8 mouse cellular contexts compared by ENCODE assay signal in genomic region chr13:93072871-93073411, GRCm38 (mm10).
A peak's percentile ranks its signal among the peaks of the same experiment; 100 is the strongest.
DNase-seq lines count a peak whose midpoint lies in the region; ATAC-seq and TF ChIP-seq lines count a peak whose summit lies in the region.

No protein-coding gene starts in this region.

- H3K4me1 ChIP-seq in lung, embryonic 14.5 days (ENCODE audit: insufficient read depth) = 0 out of 2 replicates have a peak, but pooled peaks cover 10% of the 10 kb centered on the region
- peaks cover 18% of the 10 kb centered on the region for H3K4me1 ChIP-seq in embryonic facial prominence, embryonic 14.5 days (ENCODE audit: control insufficient read depth, insufficient read depth, low read length)
- peaks cover 10% of the 10 kb centered on the region; the same call in 1 of the 2 replicates for H3K4me1 ChIP-seq in limb, embryonic 15.5 days
- H3K4me1 ChIP-seq in thymus, adult 2 months (replicated peaks; ENCODE audit: control insufficient read depth, insufficient read depth, low read length) = peaks cover 23% of the 10 kb centered on the region

- no peaks in the 10 kb centered on the region for H3K27me3 ChIP-seq in lung, embryonic 14.5 days (ENCODE audit: insufficient read depth, low read length)
- H3K27me3 ChIP-seq in embryonic facial prominence, embryonic 14.5 days (replicated peaks; ENCODE audit: control insufficient read depth, insufficient read depth, low read length) = no peaks in the 10 kb centered on the region
- no peaks in the 10 kb centered on the region for H3K27me3 ChIP-seq in limb, embryonic 15.5 days
- H3K27me3 ChIP-seq in thymus, adult 2 months (ENCODE audit: control insufficient read depth, insufficient read depth, low read length) = no peaks in the 10 kb centered on the region

- peaks cover 6% of the 10 kb centered on the region; the same call in 1 of the 2 replicates for H3K9me3 ChIP-seq in lung, embryonic 14.5 days (ENCODE audit: low read depth, low read length)
- peaks cover 10% of the 10 kb centered on the region for H3K9me3 ChIP-seq in embryonic facial prominence, embryonic 14.5 days (ENCODE audit: control insufficient read depth, low read length)
- no peaks in the 10 kb centered on the region for H3K9me3 ChIP-seq in limb, embryonic 15.5 days

- TF ChIP-seq POLR2A in thymus, adult 2 months (IDR thresholded peaks at IDR 0.05; ENCODE audit: control insufficient read depth, extremely low read depth, insufficient read depth, low read length, poor library complexity) = no peak

- ATAC-seq in lung, embryonic 14.5 days (ENCODE audit: insufficient read depth) = peak; percentile 74
- peak; percentile 67 for ATAC-seq in embryonic facial prominence, embryonic 14.5 days (ENCODE audit: low read depth)
- ATAC-seq in limb, embryonic 15.5 days (ENCODE audit: insufficient number of reproducible peaks, low FRiP score, low TSS enrichment, low read depth) = no peak

- peak overlapping the region; percentile 46; the same call in 1 of the 2 replicates for H3K4me2 ChIP-seq in lung, embryonic 14.5 days
- peak overlapping the region; percentile 51 for H3K4me2 ChIP-seq in embryonic facial prominence, embryonic 14.5 days (ENCODE audit: low read depth, low read length)
- peak overlapping the region; percentile 14; the same call in 1 of the 2 replicates for H3K4me2 ChIP-seq in limb, embryonic 15.5 days

- peak; percentile 40 for DNase-seq in lung, embryonic 14.5 days
- DNase-seq in lung, adult 18-20 months = no peak
- DNase-seq in embryonic facial prominence, embryonic 14.5 days (ENCODE audit: low spot score) = peak; percentile 38
- DNase-seq in thymus, adult 2 months = peak; percentile 46
- DNase-seq in heart, postnatal 36 days = no peak
- DNase-seq in gastrocnemius, postnatal 4 days (ENCODE audit: low spot score in 2 of 2) = no peak
- DNase-seq in left cerebral cortex, adult 18-20 months (ENCODE audit: low spot score in 2 of 2) = no peak

- intact Hi-C loops in heart, postnatal 36 days (cut with DNase I) = loop anchor here (5.0 to 10.0 kb wide), 2 partner anchors 172 to 321 kb away; no protein-coding TSS in a partner anchor

- WGBS in lung, embryonic 14.5 days = 14% methylated on average over 15 of the region's 15 CpGs
- WGBS in embryonic facial prominence, embryonic 14.5 days = 12% methylated on average over 15 of the region's 15 CpGs
- WGBS in limb, embryonic 15.5 days = 14% methylated on average over 15 of the region's 15 CpGs
- 35% methylated on average over 15 of the region's 15 CpGs for WGBS in thymus, adult 2 months

- H3K9ac ChIP-seq in lung, embryonic 14.5 days = no peak overlapping the region
- H3K9ac ChIP-seq in embryonic facial prominence, embryonic 14.5 days (ENCODE audit: low read depth, low read length) = 0 out of 2 replicates have a peak overlapping the region, but pooled peaks have one; percentile 23
- no peak overlapping the region for H3K9ac ChIP-seq in limb, embryonic 15.5 days

- no peak for TF ChIP-seq CTCF in lung, embryonic 14.5 days (IDR thresholded peaks at IDR 0.05; ENCODE audit: low read depth)
- no peak for TF ChIP-seq CTCF in thymus, adult 2 months (IDR thresholded peaks at IDR 0.05; ENCODE audit: borderline replicate concordance, control insufficient read depth, extremely low read depth, insufficient read depth, low read length, poor library complexity)

- no peaks in the 10 kb centered on the region for H3K36me3 ChIP-seq in lung, embryonic 14.5 days (ENCODE audit: insufficient read depth)
- H3K36me3 ChIP-seq in embryonic facial prominence, embryonic 14.5 days (ENCODE audit: control insufficient read depth, insufficient read depth, low read length) = no peaks in the 10 kb centered on the region
- H3K36me3 ChIP-seq in limb, embryonic 15.5 days = no peaks in the 10 kb centered on the region
- H3K36me3 ChIP-seq in thymus, adult 2 months (ENCODE audit: control insufficient read depth, insufficient read depth, low read length) = no peaks in the 10 kb centered on the region

- H3K27ac ChIP-seq in lung, embryonic 14.5 days (ENCODE audit: low read depth) = no peak overlapping the region
- 0 out of 2 replicates have a peak overlapping the region, but pooled peaks have one; percentile 1 for H3K27ac ChIP-seq in embryonic facial prominence, embryonic 14.5 days (replicated peaks; ENCODE audit: low read depth, low read length)
- no peak overlapping the region for H3K27ac ChIP-seq in limb, embryonic 15.5 days
- H3K27ac ChIP-seq in thymus, adult 2 months (ENCODE audit: control insufficient read depth, insufficient read depth, low read length) = peak overlapping the region; percentile 78

- H3K4me3 ChIP-seq in lung, embryonic 14.5 days (ENCODE audit: low read depth, low read length) = no peak overlapping the region
- no peak overlapping the region; the same call in 1 of the 2 replicates for H3K4me3 ChIP-seq in embryonic facial prominence, embryonic 14.5 days (ENCODE audit: low read depth, low read length)
- H3K4me3 ChIP-seq in limb, embryonic 15.5 days = no peak overlapping the region
- H3K4me3 ChIP-seq in thymus, adult 2 months (ENCODE audit: control insufficient read depth, insufficient read depth, low read length) = no peak overlapping the region

Comparison
In these comparisons a context has a peak if more than half of its experiments do, and no peak if none do; other contexts are left out.
1. DNase-seq: peak in lung, embryonic 14.5 days (single experiment), embryonic facial prominence, embryonic 14.5 days (single experiment) and thymus, adult 2 months (single experiment); none in lung, adult 18-20 months (0 of 2), heart, postnatal 36 days (0 of 2), gastrocnemius, postnatal 4 days (0 of 2) and left cerebral cortex, adult 18-20 months (0 of 2).
2. H3K27ac ChIP-seq: peak in embryonic facial prominence, embryonic 14.5 days (single experiment) and thymus, adult 2 months (single experiment); none in lung, embryonic 14.5 days (single experiment) and limb, embryonic 15.5 days (single experiment).
3. Peak in every context shown above with its lines, with median percentiles within 50 percentile points of each other: H3K4me2 ChIP-seq.